Mouse (Mus musculus) small intestine, adult 2 months (tissue): ENCODE measurements around the gene Zdhhc18.

Experiments
- CTCF ChIP-seq: fragments of 200-500 bp; IDR thresholded peaks from 2 replicates; pipeline ENCODE4 v1.5.1; 2012; ENCODE audit warnings: low read depth, mild to moderate bottlenecking, control low read depth, inconsistent platforms, low read length, moderate library complexity, mixed read lengths; ENCODE audit not compliant: insufficient replicate concordance, insufficient read length; ENCODE audit errors: extremely low read depth
- POLR2A ChIP-seq: fragments of 200-500 bp; IDR thresholded peaks from 2 replicates; pipeline ENCODE4 v1.6.1; 2012; ENCODE audit warnings: low read depth, mild to moderate bottlenecking, control low read depth, inconsistent platforms, low read length, moderate library complexity

GRCm38 (mm10) chr4:133658729-133659128 is 8.8 kb upstream of the Zdhhc18 start:
- no peak for TF ChIP-seq POLR2A
- no peak for TF ChIP-seq CTCF
